Mouse (Mus musculus) heart, adult 2 months (tissue): Measurements from ENCODE around the gene Gps1.

Experiments used
- CTCF ChIP-seq: fragments of 200-600 bp; IDR thresholded peaks from 2 replicates; pipeline ENCODE4 v1.8.1; 2022; ENCODE audit warnings: antibody characterized with exemption, mild to moderate bottlenecking, moderate library complexity
- POLR2A ChIP-seq: fragments of 200-500 bp; IDR thresholded peaks from 2 replicates; pipeline ENCODE4 v1.6.1; 2011; ENCODE audit warnings: mild to moderate bottlenecking, low read depth, low read length, control low read depth; ENCODE audit not compliant: insufficient read depth

DNA sequence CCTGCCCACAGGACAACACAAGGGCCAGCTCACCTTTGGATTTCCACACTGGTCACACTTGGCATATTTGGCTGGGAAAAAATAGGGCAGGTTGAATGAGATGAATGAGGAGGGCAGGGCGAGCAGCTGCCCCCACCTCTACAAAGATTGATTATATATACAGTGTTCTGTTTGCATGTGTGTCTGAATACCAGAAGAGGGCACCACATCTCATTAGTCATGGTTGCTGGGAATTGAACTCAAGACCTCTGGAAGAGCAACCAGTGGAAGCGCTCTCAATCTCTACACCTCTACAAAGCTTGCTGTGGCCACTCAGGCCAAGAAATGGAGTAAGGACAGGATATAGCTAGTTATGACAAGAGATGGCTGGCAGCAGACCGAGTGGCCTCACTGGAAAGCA is 5.7 kb downstream of the Gps1 start:
- peak; percentile 23; the same call in 1 of the 2 replicates for TF ChIP-seq CTCF
- TF ChIP-seq POLR2A, result no peak
